Mouse (Mus musculus): ENCODE results near the gene Spag9. TPM values are rescaled to one million over a fixed set of nuclear protein-coding genes. Genes with fewer than 3 reads are reported as not detected.

Gene Spag9
- polyA plus RNA-seq, 1 experiment from 2014 or later, result 19.6 TPM

DNA sequence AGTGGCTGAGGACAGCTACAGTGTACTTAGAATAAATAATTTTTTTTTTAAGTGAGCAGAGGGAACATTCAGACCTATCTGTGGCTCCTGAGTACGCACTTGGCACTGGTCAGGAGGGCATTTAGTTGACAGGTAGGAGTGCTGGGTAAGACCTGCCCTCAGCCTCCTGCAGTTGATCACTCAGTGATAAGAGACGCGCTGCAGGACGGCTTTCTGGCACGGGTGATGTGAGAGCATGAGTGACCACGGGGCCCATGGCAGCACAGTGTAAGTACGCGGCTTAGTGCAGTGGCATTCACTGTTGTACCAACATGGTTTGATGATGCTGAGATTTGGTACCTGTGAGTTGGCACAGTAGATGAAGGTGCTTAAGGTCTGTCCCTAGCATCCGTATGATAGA is 130.8 kb downstream of the Spag9 start:
- WGBS (ENCODE audit: insufficient replicate concordance), result 82% methylated on average over 9 of the region's 9 CpGs
- ATAC-seq, result no peak; the same call in 1 of the 2 replicates
- H3K4me3 ChIP-seq, result no peak overlapping the region

DNA sequence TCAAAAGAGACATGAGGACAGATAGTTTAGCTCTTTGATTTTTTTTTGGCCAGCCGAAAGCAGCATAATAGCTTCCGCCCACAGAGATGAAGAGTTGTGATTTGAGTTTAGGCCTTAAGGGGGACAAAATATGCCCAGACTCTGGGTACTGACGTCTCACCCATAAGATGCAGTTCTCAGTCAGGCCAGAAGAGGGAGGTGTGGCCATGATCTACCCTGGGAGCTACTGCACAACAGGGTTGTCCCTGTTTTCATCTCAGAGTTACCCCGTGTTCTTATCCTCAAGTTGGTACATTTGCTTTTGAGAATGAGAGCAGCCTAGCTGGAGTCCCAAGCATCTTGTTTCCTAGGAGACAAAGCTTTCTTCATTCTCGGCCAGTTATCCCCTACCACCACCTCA is 132.1 kb downstream of the Spag9 start:
- Histone ChIP-seq H3K4me2 (no peak overlapping the region), H3K4me3 (no peak overlapping the region), H3K27ac (no peak overlapping the region), H3K9me3 (replicated peaks) (no peaks in the 10 kb centered on the region), H3K27me3 (replicated peaks) (no peaks in the 10 kb centered on the region; the same call in 1 of the 2 replicates), H3K9ac (no peak overlapping the region), H3K4me1 (no peaks in the 10 kb centered on the region), H3K36me3 (peaks cover 1% of the 10 kb centered on the region; the same call in 1 of the 2 replicates)
- 39% methylated on average over 5 of the region's 5 CpGs for WGBS (ENCODE audit: insufficient replicate concordance)
- no peak; the same call in 1 of the 2 replicates for ATAC-seq

More for the DNA sequence above, 130.8 kb downstream of the Spag9 start:
- Histone ChIP-seq H3K27ac (no peak overlapping the region), H3K27me3 (replicated peaks) (no peaks in the 10 kb centered on the region; the same call in 1 of the 2 replicates), H3K9me3 (replicated peaks) (no peaks in the 10 kb centered on the region), H3K4me2 (no peak overlapping the region), H3K9ac (no peak overlapping the region), H3K36me3 (peaks cover 13% of the 10 kb centered on the region), H3K4me1 (no peaks in the 10 kb centered on the region)

DNA sequence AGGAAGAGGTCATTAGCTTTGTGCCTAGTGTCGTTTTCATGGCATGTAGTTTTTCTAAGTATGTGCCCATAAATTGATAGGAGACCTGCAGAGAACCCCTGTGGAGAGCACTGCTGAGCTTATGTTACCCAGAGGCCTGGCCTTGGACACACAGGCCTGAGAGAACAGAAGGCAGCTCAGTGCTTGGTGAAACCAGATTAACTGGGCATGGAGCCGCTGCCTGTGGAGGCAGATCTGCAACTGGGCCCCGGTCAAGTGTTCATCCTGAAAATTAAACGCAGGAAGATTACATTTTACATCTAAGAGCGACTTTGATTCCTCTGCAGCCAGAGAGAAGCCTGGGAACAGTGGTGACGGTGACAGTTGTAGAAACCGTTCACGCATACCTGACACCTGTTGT is 132.6 kb downstream of the Spag9 start:
- no peak for ATAC-seq
- WGBS (ENCODE audit: insufficient replicate concordance), result 80% methylated on average over 8 of the region's 8 CpGs

GRCm38 (mm10) chr11:94129261-94130059 is 133.6 kb downstream of the Spag9 start:
- no peak overlapping the region for H3K27ac ChIP-seq
- no peaks in the 10 kb centered on the region; the same call in 1 of the 2 replicates for H3K27me3 ChIP-seq (replicated peaks)
- 63% methylated on average over 12 of the region's 12 CpGs for WGBS (ENCODE audit: insufficient replicate concordance)
- peaks cover 12% of the 10 kb centered on the region for H3K4me1 ChIP-seq
- no peak overlapping the region for H3K4me2 ChIP-seq
- H3K9ac ChIP-seq, result no peak overlapping the region
- no peaks in the 10 kb centered on the region for H3K9me3 ChIP-seq (replicated peaks)
- no peaks in the 10 kb centered on the region for H3K36me3 ChIP-seq
- no peak overlapping the region for H3K4me3 ChIP-seq
- no peak for ATAC-seq

More for the DNA sequence above, 132.6 kb downstream of the Spag9 start:
- no peaks in the 10 kb centered on the region for H3K9me3 ChIP-seq (replicated peaks)
- H3K4me2 ChIP-seq, result no peak overlapping the region
- peaks cover 3% of the 10 kb centered on the region for H3K4me1 ChIP-seq
- H3K36me3 ChIP-seq, result no peaks in the 10 kb centered on the region
- no peaks in the 10 kb centered on the region; the same call in 1 of the 2 replicates for H3K27me3 ChIP-seq (replicated peaks)
- no peak overlapping the region for H3K9ac ChIP-seq
- H3K4me3 ChIP-seq, result no peak overlapping the region
- H3K27ac ChIP-seq, result no peak overlapping the region

GRCm38 (mm10) chr11:94130118-94131095 is 134.5 kb downstream of the Spag9 start:
- ATAC-seq, result no peak
- Histone ChIP-seq H3K4me2 (no peak overlapping the region), H3K4me3 (no peak overlapping the region), H3K9me3 (replicated peaks) (no peaks in the 10 kb centered on the region), H3K36me3 (no peaks in the 10 kb centered on the region), H3K4me1 (peaks cover 13% of the 10 kb centered on the region), H3K9ac (no peak overlapping the region), H3K27me3 (replicated peaks) (no peaks in the 10 kb centered on the region; the same call in 1 of the 2 replicates), H3K27ac (no peak overlapping the region)
- 52% methylated on average over 4 of the region's 4 CpGs for WGBS (ENCODE audit: insufficient replicate concordance)

GRCm38 (mm10) chr11:94133344-94133955 is 137.6 kb downstream of the Spag9 start:
- Histone ChIP-seq H3K27me3 (replicated peaks) (no peaks in the 10 kb centered on the region; the same call in 1 of the 2 replicates), H3K9ac (0 out of 2 replicates have a peak overlapping the region, but pooled peaks have one; percentile 18), H3K36me3 (no peaks in the 10 kb centered on the region), H3K9me3 (replicated peaks) (no peaks in the 10 kb centered on the region), H3K4me1 (peaks cover 33% of the 10 kb centered on the region), H3K27ac (no peak overlapping the region), H3K4me3 (peak overlapping the region; percentile 30), H3K4me2 (peak overlapping the region; percentile 58)
- 14% methylated on average over 11 of the region's 11 CpGs for WGBS (ENCODE audit: insufficient replicate concordance)
- peak; percentile 54 for ATAC-seq

GRCm38 (mm10) chr11:94134076-94134838 is 138.4 kb downstream of the Spag9 start:
- 58% methylated on average over 18 of the region's 18 CpGs for WGBS (ENCODE audit: insufficient replicate concordance)
- H3K4me2 ChIP-seq, result 0 out of 2 replicates have a peak overlapping the region, but pooled peaks have one; percentile 58
- no peak overlapping the region for H3K27ac ChIP-seq
- no peak overlapping the region for H3K9ac ChIP-seq
- no peaks in the 10 kb centered on the region for H3K36me3 ChIP-seq
- H3K9me3 ChIP-seq (replicated peaks), result no peaks in the 10 kb centered on the region
- peaks cover 37% of the 10 kb centered on the region for H3K4me1 ChIP-seq
- no peak overlapping the region for H3K4me3 ChIP-seq
- ATAC-seq, result no peak
- no peaks in the 10 kb centered on the region; the same call in 1 of the 2 replicates for H3K27me3 ChIP-seq (replicated peaks)

- WGBS (ENCODE audit: insufficient replicate concordance), result 60% methylated on average over 8 of the region's 8 CpGs
- Histone ChIP-seq H3K4me3 (no peak overlapping the region), H3K9me3 (replicated peaks) (no peaks in the 10 kb centered on the region), H3K36me3 (no peaks in the 10 kb centered on the region), H3K27ac (no peak overlapping the region), H3K27me3 (replicated peaks) (peaks cover under 1% of the 10 kb centered on the region; the same call in 1 of the 2 replicates), H3K4me2 (no peak overlapping the region), H3K4me1 (peaks cover 37% of the 10 kb centered on the region), H3K9ac (no peak overlapping the region)
- ATAC-seq, result no peak
Observed at GRCm38 (mm10) chr11:94135581-94136001, 139.7 kb downstream of the Spag9 start.

DNA sequence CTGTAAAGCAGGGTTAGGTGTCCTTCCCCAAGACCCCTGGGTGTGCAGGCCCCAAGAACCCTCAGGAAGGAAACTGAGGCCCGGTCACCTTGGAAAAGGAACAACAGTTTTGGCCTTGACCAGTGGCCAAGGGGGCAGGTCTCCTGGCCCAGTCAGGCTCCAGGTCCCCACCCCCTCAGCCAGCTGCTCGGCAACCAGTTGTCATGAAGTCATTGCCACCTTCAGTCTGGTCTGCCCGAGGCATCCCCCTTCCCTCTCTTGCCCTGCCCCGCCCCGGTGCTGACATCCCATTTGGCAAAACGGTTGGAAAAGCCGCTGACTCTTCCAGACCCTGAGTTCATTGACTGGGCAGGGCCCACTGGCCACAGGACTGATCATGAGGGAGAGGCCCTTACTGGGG is 140.8 kb downstream of the Spag9 start:
- Histone ChIP-seq H3K4me1 (peaks cover 37% of the 10 kb centered on the region), H3K27ac (no peak overlapping the region), H3K36me3 (no peaks in the 10 kb centered on the region), H3K9me3 (replicated peaks) (no peaks in the 10 kb centered on the region), H3K4me3 (no peak overlapping the region), H3K27me3 (replicated peaks) (peaks cover 10% of the 10 kb centered on the region; the same call in 1 of the 2 replicates), H3K9ac (no peak overlapping the region), H3K4me2 (no peak overlapping the region)
- no peak for ATAC-seq
- WGBS (ENCODE audit: insufficient replicate concordance), result 66% methylated on average over 7 of the region's 7 CpGs

- no peaks in the 10 kb centered on the region for H3K36me3 ChIP-seq
- H3K27me3 ChIP-seq (replicated peaks), result peaks cover 12% of the 10 kb centered on the region; the same call in 1 of the 2 replicates
- H3K4me3 ChIP-seq, result no peak overlapping the region
- H3K9me3 ChIP-seq (replicated peaks), result no peaks in the 10 kb centered on the region
- WGBS (ENCODE audit: insufficient replicate concordance), result 74% methylated on average over 14 of the region's 14 CpGs
- no peak overlapping the region for H3K4me2 ChIP-seq
- ATAC-seq, result no peak
- H3K27ac ChIP-seq, result no peak overlapping the region
- H3K9ac ChIP-seq, result no peak overlapping the region
- peaks cover 37% of the 10 kb centered on the region for H3K4me1 ChIP-seq
Observed at GRCm38 (mm10) chr11:94137326-94138061, 141.6 kb downstream of the Spag9 start.
